ENCODE assay signal across 8 mouse cellular contexts in genomic region chr6:131388040-131389021, GRCm38 (mm10). TPM values are rescaled to one million over a fixed set of nuclear protein-coding genes. Genes with fewer than 3 reads are reported as not detected.
DNase-seq lines count a peak whose midpoint lies in the region; ATAC-seq lines count a peak whose summit lies in the region.

Gene Ybx3, minus strand, starts transcription at chr6:131388476.

- H3K4me3 ChIP-seq in hindbrain, embryonic 14.5 days (replicated peaks; ENCODE audit: low read length): peak within 1 kb of the TSS; percentile 76

- peak within 1 kb of the TSS; percentile 82 for H3K4me2 ChIP-seq in hindbrain, embryonic 14.5 days (replicated peaks)

- H3K4me1 ChIP-seq in hindbrain, embryonic 14.5 days (replicated peaks; ENCODE audit: control insufficient read depth, insufficient read depth, low read length): peaks cover 23% of the 10 kb centered on the region

- no peaks in the 10 kb centered on the region for H3K9me3 ChIP-seq in hindbrain, embryonic 14.5 days (ENCODE audit: control insufficient read depth, low read length)

- peak within 1 kb of the TSS; percentile 81 for H3K27ac ChIP-seq in hindbrain, embryonic 14.5 days

- peak within 1 kb of the TSS; percentile 91 for H3K9ac ChIP-seq in hindbrain, embryonic 14.5 days

- peak; percentile 97 for ATAC-seq in hindbrain, embryonic 14.5 days (ENCODE audit: low FRiP score)

- peak; percentile 86 for DNase-seq in R1 (ENCODE audit: low read depth, low spot score)
- peak; percentile 92 to 96 for DNase-seq in cerebellum, postnatal 25 days
- DNase-seq in frontal cortex, postnatal 36 days (ENCODE audit: low spot score in 2 of 2): peak; percentile 86
- DNase-seq in hindbrain, embryonic 14.5 days (ENCODE audit: low spot score): peak; percentile 80
- peak; percentile 85 to 88 for DNase-seq in layer of hippocampus, postnatal 36 days
- peak; percentile 83 for DNase-seq in lung, postnatal 25 days (ENCODE audit: low spot score)
- peak; percentile 88 for DNase-seq in retina, embryonic 14.5 days (ENCODE audit: low spot score)
- DNase-seq in thymus, postnatal 36 days: peak; percentile 49 to 55

- H3K36me3 ChIP-seq in hindbrain, embryonic 14.5 days (replicated peaks; ENCODE audit: control insufficient read depth, insufficient read depth): no peaks in the 10 kb centered on the region

- WGBS in hindbrain, embryonic 14.5 days: under 1% methylated on average over 59 of the region's 107 CpGs

- no peaks in the 10 kb centered on the region for H3K27me3 ChIP-seq in hindbrain, embryonic 14.5 days (ENCODE audit: control insufficient read depth, insufficient read depth, low read length)

RNA-seq across cellular contexts. Expression of gene Ybx3, which starts in this region (rescaled TPM):
- polyA plus RNA-seq in hindbrain, embryonic 14.5 days (2014; fragmentation: Nextera tagmentation; extraction: Ambion mirVana): 30.6 and 33.4 TPM in 2 replicates
- total RNA-seq in layer of hippocampus, postnatal 36 days (2021): 10 to 100 TPM; 41.3 to 42.9 TPM

Comparison
In these comparisons a context has a peak if more than half of its experiments do, and no peak if none do; other contexts are left out.
1. Peak in every context shown above with its lines: DNase-seq, ATAC-seq, H3K4me3 ChIP-seq and H3K27ac ChIP-seq.